Mouse (Mus musculus) urinary bladder, postnatal 14 days (tissue): ENCODE data around the gene Timm44.
"Not testable (repeated sequence)": the region's sequence is repeated elsewhere in the genome, so short reads cannot be mapped to it uniquely, and the experiment has no call there.

Experiments used
- DNase-seq: peaks from one replicate; pipeline ENCODE4 v3.0.0; 2021; ENCODE audit warnings: low spot score

The Timm44 gene

GRCm38 (mm10) chr8:4263105-4263791 lies 12.5 kb downstream of the Timm44 start:
- DNase-seq, result no peak

GRCm38 (mm10) chr8:4259805-4260170 lies 15.9 kb downstream of the Timm44 start:
- no peak for DNase-seq

- DNase-seq, result peak; percentile 97
Observed at GRCm38 (mm10) chr8:4259125-4259804, 16.4 kb downstream of the Timm44 start, which contains the start of gene Ctxn1. Ctxn1 (minus strand) TSS chr8:4259274.

- DNase-seq, result no peak
Observed at GRCm38 (mm10) chr8:4258678-4259077, 17.0 kb downstream of the Timm44 start.

- DNase-seq, result peak; percentile 78
Observed at GRCm38 (mm10) chr8:4258233-4258632, 17.5 kb downstream of the Timm44 start.

- no peak for DNase-seq
Observed at GRCm38 (mm10) chr8:4257350-4257749, 18.4 kb downstream of the Timm44 start.

GRCm38 (mm10) chr8:4256911-4257310 lies 18.8 kb downstream of the Timm44 start:
- DNase-seq, result no peak

- DNase-seq, result not testable (repeated sequence)
Observed at GRCm38 (mm10) chr8:4255471-4255870, 20.2 kb downstream of the Timm44 start.

GRCm38 (mm10) chr8:4254001-4254400 lies 21.7 kb downstream of the Timm44 start:
- peak; percentile 67 for DNase-seq

- peak; percentile 97 for DNase-seq
Observed at GRCm38 (mm10) chr8:4252934-4253841, 22.5 kb downstream of the Timm44 start, which contains the start of gene Snapc2. Snapc2 (plus strand) TSS chr8:4253080.

- no peak for DNase-seq
Observed at GRCm38 (mm10) chr8:4252116-4252760, 23.5 kb downstream of the Timm44 start.

GRCm38 (mm10) chr8:4250306-4250970 lies 25.3 kb downstream of the Timm44 start:
- DNase-seq, result peak; percentile 86

GRCm38 (mm10) chr8:4249213-4249612 lies 26.5 kb downstream of the Timm44 start:
- no peak for DNase-seq

GRCm38 (mm10) chr8:4247951-4248540 lies 27.7 kb downstream of the Timm44 start, which contains the start of gene Tgfbr3l:
Tgfbr3l (plus strand) TSS chr8:4248214.
- DNase-seq, result no peak

- DNase-seq, result no peak
Observed at GRCm38 (mm10) chr8:4247241-4247640, 28.5 kb downstream of the Timm44 start.

- no peak for DNase-seq
Observed at GRCm38 (mm10) chr8:4245737-4246136, 30.0 kb downstream of the Timm44 start.

- no peak for DNase-seq
Observed at GRCm38 (mm10) chr8:4245061-4245460, 30.7 kb downstream of the Timm44 start.

GRCm38 (mm10) chr8:4239193-4239890 lies 36.4 kb downstream of the Timm44 start:
- no peak for DNase-seq

- peak; percentile 100 for DNase-seq
Observed at GRCm38 (mm10) chr8:4238434-4239192, 37.1 kb downstream of the Timm44 start, which contains the start of the genes Map2k7 and Gm49320. Map2k7 (plus strand) TSS chr8:4238740. Gm49320 (plus strand) TSS chr8:4238865.
